Mouse (Mus musculus) natural killer cell, adult 2 months (primary cell): ENCODE results near the gene Lamb3.
"Not testable (repeated sequence)": the region's sequence is repeated elsewhere in the genome, so short reads cannot be mapped to it uniquely, and the experiment has no call there.

Experiments used
- DNase-seq, 2 experiments: peaks; one replicate each; pipeline ENCODE4 v3.0.0; 2022; ENCODE audit warnings: low spot score in 2 of 2

Gene Lamb3

DNA sequence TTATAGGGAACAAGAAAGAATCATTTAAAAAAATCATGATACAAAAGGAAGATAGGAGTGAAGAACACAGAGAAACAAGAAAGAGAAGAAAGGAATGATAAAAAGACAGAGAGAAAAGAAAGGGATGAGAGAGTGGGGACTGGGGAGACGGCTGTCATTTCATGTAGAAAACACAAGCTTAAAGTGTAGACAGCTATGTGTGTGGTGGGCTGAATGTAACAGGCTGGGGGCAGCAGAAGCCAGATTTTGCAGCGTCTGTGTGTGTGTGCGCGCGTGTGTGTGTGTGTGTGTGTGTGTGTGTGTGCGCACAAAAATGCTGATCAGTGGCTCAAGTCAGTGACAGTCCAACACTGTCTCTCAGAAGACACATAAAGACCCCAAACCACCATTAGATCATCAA is 36.7 kb downstream of the Lamb3 start:
- DNase-seq: no peak

DNA sequence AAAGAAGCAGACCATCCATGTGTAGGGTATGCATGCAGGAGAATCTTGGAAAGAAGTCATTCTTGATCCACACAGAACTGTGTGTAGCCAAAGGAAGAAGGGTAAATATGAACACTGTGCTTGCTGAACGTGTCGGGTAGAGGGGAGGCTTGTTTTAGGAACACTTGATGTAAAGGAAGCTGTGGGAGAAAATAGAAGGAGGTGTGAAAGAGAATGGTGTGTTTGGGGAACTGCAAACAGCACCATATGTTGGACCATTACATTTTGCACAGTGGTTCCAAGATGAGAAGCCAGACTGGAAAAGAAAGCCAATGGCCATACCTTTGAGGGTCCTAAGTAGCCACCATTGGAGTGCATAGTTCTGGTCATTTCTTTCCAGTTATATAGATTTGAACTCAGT is 42.5 kb downstream of the Lamb3 start:
- DNase-seq: no peak

DNA sequence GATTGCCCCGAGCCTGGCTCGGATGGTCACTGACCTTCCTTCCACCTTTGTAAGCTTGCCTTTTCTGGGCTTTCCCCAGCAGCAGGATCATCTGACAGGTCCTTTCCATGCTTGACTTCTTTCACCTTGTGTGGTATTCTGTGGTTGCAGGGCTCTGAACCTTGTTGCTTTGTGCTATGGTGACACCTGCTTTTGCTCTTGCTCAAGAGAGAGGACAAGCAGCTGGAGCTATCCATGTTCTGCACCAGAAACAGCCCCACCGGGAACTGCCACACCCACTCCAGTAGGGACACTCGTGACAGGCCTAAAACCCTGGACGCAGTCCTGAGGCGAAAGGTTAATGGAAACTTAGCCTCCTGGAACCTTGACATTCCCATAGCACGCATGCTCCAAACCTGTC is 43.9 kb downstream of the Lamb3 start:
- no peak for DNase-seq

DNA sequence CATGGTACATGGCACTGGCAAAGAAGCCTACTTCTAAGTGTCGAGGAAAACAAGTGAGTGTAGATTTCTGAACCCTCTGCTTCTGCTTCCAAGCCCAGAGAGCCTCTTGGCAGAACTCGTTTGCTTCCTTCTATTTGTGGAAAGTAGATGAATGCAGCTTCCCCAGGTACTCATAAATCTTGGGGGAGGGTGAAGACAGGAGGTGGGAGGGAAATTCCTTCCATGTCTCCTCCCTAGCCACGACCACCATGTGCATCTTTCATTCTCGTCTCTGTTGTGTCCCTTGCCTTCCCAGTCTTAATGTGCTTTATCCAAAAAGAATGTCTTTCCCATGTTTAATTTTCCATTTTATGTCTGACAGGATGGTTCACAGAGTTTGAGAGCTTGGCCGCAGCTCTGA is 45.1 kb downstream of the Lamb3 start:
- DNase-seq: no peak

DNA sequence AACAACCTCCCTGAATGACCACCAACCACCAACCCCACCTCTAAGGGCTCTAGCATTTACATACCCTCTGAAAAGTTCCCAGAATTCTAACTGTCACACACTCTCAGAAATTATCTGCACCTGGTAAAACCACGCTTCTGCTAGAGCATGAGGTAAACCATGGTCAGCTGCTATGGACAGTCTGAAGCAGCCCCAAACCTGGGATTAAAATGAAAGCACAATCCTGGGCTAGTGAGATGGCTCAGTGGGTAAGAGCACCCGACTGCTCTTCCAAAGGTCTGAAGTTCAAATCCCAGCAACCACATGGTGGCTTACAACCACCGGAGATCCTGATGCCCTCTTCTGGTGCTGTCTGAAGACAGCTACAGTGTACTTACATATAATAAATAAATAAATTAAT is 46.4 kb downstream of the Lamb3 start:
- DNase-seq: not testable (repeated sequence)

DNA sequence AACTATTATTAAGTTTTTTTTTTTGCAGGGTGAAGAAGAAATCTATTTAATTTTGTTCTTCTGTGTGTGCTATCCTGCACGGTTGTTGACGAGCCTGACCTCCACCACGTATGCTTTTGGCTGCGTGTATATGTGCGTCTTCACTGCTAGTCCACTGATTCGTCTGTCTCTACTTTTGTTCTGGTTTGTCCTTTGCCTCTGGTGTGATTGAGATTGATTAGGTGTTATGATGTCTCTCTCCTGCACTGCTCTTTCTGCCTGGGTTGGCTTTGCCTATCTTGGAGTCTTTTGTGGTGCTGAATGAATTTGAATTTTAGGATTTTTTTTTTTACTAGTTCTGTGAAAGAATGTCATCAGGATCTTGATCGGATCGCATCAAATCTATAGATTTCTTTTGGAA is 47.5 kb downstream of the Lamb3 start:
- DNase-seq: no peak

DNA sequence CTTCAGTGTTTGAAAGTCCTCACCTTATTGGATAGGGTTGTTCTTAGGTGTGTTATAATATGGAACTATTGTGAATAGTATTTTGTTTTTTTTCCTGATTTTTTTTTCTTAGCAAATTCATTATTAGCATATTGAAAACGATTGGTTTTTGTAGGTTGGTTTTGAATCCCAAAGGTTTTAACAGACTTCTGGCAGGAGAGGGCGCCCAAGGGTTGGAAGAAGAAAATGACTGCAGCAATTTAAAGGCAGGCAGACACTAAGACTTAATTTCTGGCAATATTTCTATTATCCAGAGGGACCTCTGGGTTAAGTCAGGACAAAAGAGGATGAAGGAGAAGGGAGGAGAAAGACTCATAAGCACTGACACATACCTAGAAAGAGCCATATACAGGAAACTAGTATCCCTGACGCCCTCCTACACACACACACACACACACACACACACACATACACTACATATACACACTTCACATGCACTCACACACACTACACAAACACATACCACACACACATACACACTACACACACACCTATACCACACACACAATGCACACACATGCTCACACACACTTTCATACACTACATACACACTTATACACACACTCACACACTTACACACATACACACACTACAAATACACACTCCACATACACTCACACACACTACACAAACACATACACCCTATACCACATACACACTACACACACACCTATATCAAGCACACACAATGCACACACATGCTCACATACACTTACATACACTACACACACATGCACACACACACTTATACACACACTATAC is 48.2 kb downstream of the Lamb3 start:
- peak; percentile 39 to 59 for DNase-seq

DNA sequence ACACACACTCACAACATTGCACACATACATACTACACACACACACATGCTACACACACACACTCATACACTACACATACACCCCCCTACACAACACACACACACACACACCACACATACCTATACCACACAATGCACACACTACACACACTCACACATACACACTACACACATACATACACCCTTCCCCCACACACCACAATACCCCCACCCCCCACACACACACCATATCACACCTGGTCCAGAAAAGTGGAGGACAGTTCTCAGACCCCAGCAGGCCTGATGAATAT is 48.7 kb downstream of the Lamb3 start:
- no peak for DNase-seq

DNA sequence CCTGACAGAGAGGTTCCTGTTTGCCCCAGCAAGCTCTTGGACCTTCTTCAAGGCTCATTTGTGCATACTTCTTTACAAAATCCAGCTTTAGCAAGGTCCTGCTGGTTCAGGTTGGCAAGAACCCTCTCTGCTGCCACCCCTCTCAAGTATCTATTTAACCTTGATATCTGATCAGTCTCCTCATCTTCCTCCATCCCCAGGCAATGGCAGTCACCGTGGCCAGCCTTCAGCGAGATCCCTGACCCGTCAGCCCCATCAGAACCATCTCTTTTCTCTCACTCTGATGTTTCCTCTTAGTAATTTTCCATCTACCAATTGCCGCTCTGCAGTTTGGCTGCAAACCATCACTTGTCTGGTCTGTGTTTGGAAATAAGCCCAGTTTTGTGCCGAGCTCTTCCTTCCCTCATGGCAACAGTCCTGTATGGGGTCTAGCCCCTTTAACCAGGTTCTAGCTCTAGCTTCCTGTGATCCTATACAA is 49.2 kb downstream of the Lamb3 start:
- no peak for DNase-seq

DNA sequence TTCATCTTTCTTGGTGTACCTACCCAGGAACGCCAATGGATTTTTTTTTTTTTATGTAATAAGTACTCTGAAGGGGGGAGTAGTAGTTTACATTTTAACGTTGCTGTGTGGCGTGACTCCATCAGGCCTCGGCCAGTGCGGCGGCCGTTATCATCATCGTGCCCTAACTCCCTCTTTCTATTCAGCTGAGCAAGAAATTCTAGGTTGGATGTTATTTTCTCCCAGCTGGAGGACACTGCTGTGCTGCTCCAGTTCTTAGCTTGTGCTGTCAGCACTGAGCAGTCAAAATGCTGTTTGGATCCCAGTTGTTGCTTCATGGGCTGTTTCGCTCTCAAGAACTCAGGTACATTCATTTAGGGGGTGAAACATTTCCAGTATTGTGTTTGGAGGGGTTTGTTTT is 52.1 kb downstream of the Lamb3 start:
- no peak for DNase-seq

DNA sequence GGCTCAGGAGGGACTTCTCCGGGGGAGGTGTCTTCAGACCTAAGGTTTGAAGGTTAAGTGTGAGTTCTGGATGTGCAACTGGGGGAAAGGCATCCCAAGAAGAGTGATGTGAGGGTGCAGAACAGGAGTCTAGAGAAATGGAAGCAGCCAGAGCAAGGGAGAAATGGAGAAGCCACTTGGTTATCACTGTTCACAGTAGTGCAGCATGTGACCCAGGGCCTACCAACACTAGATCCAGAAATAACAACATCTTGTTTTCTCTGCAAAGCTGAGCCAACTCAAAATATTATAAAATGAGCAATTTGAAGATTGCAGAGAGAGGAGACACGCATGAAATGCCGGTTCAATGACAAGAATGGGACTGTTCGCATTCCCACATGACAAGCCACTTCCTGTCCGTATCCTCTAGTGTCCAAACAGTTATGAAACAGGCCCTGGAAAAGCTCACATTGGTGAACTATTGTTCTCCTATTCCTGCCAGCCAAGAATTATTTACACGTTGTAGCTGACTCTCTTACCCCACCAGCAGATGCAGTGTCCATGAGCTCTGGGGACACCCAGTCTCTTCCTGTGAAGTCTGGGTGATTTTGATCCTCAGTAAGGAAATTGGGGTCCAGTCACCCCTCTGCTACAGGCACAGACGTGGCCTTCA is 54.5 kb downstream of the Lamb3 start:
- DNase-seq: no peak

DNA sequence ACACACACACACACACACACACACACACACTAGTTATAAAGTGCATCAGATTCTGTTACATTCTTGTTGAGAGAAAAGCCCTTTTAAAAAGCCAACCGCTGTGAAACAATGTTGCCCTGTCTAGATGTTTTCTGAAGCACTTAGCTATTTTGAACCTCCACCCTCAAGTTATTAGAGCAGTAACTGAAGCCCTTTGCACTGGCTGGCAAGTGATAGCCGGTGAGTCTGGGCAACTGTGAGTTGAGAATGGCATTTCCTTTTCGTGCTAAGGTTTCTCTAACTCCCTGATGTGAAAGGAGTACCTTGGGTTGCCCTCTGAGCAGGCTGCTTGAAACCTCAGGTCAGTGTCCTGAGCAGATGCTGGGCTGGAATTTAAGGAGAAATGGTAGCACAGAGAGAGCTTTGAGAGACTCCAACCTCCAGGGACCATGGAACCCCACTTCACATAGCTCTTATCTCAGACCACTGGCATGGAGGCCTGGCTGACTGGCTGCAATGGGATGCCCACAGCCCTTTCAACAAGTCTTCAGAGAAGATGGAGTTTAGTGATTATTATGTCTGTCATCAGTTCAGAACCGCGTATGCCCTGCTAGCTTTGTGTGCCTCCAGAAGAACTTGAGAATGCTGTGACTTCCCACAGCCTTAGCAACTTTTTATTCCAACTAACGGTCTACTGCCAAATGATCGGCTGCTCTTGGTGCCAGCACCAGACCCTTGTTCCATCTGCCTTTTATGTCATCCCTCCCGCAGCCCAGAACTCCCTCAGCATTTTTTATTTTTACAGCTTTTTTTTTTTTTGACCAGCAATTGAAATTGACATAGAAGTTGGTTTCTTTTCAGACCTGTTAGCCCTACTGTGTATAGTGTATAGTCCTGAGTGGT is 55.8 kb downstream of the Lamb3 start:
- no peak for DNase-seq

DNA sequence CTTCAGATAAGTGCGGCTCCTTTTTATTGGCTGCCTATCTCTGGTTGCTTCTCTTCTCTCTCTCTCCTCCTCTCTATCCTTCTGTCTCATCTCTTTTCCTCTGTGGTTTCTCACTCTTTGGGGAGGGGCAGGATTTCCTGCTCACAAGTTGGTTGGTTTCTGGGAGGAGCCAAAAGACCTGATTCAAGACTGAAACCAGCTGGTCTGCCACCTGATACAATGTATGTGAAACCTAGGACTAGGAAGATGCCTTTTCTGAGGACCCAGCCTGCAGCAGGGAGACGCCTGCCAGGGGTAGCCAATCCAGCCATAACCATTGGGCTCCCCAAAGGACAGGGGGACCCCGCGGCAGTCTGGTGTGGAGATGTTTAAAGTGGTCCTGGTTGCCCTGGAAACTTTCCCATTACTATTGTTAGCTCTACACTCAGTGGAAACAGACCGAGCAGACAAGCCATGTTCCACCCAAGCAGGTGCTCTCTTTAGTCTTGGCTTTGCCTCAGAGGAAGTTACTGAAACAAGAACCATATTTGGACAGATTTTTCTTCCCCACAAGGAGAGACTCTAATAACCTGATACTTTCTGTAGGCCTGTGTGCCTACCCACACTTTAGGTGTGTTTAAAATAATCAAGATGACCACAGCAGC is 56.6 kb downstream of the Lamb3 start, which contains the start of gene Hsd11b1:
Gene Hsd11b1 (minus strand): TSS at position 121 of the 644 bp plus-strand sequence.
- peak; percentile 70 to 81 for DNase-seq

DNA sequence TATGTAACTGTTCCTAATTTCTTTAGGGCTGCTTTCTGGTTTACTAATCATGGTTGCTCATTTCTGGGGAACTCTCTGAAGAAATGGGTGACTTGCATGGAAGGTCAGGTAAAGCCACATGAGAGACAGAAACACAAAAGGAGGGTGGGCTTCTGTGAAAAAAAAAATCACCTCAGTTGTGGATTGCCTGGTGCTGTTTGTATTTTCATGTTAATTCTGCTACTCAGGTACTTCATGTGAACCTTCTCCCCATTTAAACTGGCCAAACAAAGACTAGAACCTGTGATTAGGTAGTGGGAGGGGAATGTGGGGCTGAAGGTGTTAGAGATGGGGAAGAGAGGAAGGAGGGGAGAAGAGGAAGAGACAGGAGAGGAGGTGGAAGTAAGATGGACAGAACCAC is 58.2 kb downstream of the Lamb3 start:
- DNase-seq: no peak

DNA sequence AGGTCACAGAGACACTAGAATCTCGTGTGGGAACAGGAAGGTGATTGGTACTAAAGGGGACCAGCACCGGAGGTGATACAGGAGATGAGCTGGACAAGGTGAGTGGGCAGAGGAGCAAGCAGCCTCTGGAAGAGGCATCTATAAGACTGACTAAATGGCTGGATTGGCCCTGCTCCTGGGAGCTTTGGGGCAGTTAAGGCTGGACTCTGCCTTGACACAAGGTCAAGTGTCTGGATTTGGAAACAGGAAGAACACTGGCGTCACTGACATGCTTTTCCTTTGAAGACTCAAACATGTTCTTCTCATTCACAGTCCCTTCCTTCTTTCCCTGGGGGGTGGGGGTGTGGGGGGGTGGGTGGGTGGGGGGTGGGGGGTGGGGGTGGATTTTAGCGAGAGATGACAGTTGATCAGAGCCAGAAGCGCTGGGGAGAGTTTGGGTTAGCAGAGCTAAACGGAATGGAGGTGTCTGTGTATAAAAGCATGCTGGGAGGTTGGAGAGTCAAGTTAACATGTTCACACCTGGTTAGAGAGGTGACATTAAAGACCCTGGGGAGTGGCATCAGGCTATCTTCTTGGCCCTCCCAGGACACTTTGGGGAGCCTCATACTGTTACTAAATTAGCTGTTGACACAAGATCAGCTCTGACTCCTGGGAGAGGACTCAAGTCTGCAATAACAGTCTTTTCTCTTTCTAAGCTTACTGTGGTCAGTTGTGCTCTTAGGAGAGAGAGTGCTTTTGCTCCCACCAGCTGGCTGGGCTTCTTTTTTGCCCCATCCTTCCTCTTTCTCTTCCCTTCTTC is 63.7 kb downstream of the Lamb3 start:
- no peak for DNase-seq

DNA sequence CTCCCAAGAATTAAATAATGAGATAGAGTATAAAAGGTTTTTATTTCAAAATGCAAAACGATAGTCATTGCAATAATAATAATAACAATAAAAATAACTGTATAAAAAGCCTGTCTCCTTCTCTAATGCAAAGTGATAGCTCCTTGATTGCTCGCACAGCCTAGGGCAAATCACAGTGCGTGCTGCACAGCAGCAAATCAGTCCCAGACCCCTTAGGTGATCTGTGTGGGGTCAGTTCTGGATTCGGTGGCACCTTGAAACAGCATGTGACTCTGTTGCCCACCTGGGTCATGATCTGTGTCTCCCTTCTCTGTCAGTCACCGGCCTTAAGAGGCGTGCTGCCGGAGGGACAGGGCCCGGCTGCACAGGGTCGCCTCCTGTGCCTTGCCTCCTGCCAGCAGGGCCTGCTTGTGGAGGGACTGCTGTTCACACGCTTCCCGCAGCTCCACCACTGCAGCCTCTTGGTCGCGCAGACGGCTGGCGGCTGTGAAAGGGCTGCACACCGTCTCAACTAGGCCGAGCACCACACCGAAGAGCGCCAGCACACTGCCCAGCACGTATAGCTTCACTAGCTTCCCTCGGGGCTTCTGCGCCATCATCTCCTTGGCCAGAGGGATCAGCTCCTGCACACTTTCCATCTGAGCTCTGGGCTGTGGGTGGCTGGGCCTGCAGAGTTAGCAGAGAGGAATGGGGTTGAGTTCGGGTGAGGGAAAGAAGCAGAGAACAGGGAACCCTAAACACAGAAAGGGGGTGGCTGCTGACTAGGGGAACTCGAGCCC is 64.8 kb downstream of the Lamb3 start:
- DNase-seq: no peak

DNA sequence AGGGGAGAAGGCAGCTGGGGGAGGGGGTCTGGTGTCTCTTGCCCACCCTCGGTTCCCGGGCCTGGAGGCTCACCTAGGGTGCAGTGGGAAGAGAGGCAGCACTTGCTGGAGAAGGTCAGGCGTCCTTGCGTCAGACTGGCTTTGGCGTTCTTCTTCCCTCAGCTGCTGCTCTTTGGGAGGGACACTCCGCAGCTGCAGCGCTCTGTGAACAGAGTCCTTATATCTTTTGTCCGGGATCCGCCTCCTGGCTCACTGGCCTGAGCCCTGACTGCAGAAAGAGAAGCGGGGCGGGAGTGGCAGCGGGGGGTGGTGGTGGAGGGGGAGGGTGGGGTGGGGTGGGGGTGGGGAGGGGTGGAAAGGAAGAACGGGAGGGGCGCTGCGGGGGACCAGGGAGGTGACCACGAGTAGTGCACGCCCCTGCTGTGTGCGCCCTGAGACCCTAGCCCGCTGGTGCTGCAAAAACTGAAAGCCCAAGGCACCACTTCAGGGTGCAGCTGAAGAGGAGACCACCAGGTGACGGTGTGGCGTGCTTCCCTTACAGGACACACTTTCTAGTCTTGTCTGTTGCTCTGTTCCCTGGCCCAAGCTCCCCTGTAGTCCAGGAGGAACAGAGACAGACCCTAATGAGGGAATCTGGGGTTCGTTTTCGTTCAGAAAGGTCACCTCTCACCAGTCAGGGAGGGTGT is 65.6 kb downstream of the Lamb3 start, which contains the start of gene G0s2:
Gene G0s2 (minus strand): TSS at position 302 of the 686 bp plus-strand sequence.
- peak in 1 of 2 experiments; percentile 14 for DNase-seq

DNA sequence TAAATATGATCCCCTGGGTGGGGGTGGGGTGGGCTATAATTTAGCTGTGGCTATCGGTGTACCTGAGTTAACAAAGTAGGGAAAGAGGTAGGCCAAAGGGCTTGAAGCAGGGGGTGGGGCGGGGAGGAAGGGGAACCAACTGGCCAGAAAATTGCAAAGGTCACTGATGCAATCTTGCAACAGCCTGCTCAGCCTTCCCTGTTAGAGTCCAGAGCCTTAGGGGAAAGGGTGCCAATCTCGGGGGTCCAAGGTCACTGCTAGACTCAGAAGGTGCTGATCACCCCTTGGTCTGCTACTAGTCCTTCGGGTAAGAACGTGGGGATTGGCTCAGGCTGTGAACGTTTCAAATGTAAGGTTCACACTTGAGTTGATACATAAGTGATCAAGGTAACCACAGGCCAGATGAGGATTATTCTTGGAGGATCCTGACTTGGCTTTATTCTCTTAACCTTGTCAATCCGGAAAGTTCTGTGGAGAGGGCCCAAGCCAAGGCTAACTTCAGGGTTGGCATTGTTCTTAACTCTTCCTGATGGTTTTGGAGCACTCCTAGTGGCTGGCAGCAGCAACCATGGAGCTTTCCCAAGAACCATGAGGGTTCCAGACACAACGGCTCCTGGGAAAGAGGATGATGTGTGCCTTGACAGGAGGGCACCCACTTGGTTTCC is 67.0 kb downstream of the Lamb3 start:
- DNase-seq: no peak

DNA sequence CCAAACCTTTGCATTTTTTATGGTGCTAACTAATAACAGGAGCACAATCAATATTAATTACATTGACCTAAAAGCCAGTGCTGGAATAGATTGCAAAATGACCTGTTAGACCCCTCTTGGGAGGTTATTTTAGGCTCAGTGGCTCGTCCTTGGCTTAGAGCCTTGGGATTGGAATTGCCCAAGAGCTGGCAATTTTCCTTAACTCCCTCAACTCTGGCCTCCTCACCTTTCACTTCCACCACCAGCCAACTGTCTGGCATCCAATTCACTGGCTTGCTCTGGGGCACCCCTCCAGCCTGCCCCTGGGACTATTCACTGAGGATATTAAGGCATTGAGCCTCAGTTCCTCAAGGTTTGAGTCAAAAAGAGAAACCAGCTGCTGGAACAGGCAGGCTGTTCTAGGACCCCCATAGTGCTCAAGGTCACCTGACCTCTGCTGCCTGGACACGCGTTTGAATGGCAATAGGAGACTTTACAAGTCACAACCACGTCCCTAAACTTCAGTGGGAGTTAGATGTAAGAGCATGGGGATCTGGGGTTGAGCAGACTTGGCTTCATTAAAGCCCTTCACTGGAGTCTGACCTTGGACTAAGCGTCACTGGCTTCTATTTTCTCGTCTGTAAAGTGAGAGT is 71.0 kb downstream of the Lamb3 start:
- DNase-seq: no peak
